Mouse (Mus musculus): ENCODE measurements around the gene Stk16. TPM values are rescaled to one million over a fixed set of nuclear protein-coding genes. Genes with fewer than 3 reads are reported as not detected.

Gene Stk16
- polyA plus RNA-seq, 1 experiment from 2014 or later: 83.1 TPM

DNA sequence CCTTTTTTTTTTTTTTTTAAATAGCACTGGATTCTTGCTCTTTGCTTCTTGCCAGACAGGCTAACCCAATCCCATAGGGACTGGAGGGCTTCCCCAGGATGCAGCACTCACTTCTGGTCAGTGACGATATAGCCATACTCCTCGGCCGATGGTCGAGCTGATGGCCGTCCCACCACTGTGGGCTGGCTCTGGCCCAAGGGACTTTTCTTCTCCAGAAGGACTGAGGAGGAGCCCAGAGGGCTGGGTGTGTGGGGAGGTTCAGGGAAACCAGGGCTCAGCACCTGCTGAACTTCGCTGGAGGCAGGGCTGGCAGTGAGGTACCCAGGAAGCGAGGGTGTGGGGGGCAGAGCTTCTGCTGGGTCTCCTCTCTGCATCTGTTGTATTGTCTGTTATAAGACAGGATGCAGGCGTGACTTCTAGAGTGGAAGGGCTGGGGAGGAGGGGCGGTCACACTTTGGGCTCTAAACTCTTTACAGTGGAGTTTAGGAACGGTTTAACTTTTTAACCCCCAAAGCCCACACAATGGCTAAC, 44.9 kb downstream of the Stk16 start:
- 60% methylated on average over 10 of the region's 10 CpGs for WGBS

DNA sequence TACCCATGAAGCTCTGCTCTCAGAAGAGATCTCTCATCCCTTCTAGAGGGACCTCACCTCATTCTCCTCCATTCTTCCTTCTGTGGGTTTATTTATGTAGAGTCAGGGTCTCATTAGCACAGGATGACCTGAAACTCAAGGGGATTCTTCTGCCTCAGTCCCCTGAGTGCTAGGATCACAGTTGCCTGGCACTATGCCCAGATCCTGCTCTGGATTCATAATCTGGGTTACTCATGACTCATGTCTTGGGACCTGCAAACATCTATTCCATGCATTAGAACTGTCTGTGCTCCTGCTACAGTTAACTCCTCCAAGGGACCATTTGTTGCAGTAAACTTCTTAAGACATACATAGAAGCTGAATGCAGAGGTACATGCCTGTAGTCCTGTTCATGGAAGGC, 50.6 kb downstream of the Stk16 start:
- Histone ChIP-seq H3K9ac (no peak overlapping the region), H3K27ac (ENCODE audit: poor library complexity, severe bottlenecking) (no peak overlapping the region), H3K36me3 (no peaks in the 10 kb centered on the region), H3K9me3 (replicated peaks) (no peaks in the 10 kb centered on the region), H3K4me1 (replicated peaks) (peaks cover 5% of the 10 kb centered on the region), H3K27me3 (replicated peaks) (peaks cover 59% of the 10 kb centered on the region), H3K4me2 (no peak overlapping the region), H3K4me3 (no peak overlapping the region)
- no peak for ATAC-seq (ENCODE audit: insufficient number of reproducible peaks, low FRiP score)

More for the DNA sequence above, 44.9 kb downstream of the Stk16 start:
- Histone ChIP-seq H3K27ac (ENCODE audit: poor library complexity, severe bottlenecking) (no peak overlapping the region), H3K9ac (no peak overlapping the region), H3K4me1 (replicated peaks) (peaks cover 7% of the 10 kb centered on the region; the same call in 1 of the 2 replicates), H3K27me3 (replicated peaks) (peaks cover 30% of the 10 kb centered on the region), H3K4me3 (no peak overlapping the region), H3K9me3 (replicated peaks) (no peaks in the 10 kb centered on the region), H3K36me3 (no peaks in the 10 kb centered on the region), H3K4me2 (no peak overlapping the region)
- no peak for ATAC-seq (ENCODE audit: insufficient number of reproducible peaks, low FRiP score)

DNA sequence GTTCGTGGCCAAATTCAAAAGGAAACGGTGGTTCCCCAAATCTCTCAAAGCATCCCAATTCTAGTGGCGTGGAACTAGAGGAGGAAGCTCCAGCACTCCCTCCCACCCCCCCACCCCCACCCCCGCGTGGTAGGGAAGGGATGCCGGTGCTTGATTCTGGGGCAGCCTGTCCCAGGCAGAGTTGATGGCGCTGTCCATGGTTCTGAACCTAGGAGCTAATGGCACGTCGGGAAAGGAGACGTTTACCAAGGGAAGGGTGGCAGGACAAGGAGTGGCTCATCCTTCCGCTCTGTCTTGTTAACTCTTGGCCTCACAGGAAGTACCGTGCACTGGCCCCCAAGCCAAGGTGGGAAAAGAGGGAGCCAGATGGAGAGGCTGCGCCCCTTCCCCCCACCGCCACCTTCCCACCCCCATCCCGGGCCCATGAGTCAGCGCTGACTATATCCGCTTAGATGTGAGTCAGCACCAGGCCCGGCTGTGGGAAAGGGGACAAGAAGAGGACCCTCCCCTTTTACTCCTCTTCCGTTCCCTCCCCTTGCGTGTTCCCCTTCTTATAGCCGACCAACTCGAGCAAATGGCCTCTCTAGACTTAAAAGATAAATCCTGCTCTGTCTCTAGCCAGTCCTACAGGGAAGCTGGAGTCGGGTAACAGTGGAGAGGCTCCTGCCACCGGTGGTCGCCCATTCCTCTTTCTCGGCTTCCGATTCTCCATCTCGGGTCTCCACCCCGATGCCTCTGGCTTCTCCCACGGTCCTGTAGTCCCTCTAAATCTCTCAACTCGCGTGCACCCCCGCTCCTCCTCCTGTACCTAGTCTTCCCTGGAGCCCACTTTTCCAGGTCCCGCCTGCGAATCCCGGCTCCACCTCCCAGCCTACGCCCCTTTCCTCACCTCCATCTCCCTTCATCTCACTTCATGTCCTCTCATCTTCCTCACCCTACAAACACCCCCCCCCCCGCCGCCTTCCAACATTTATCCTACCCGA, 52.6 kb downstream of the Stk16 start:
- 0 out of 2 replicates have a peak, but pooled peaks have one; percentile 33 for ATAC-seq (ENCODE audit: insufficient number of reproducible peaks, low FRiP score)
- no peaks in the 10 kb centered on the region for H3K36me3 ChIP-seq
- H3K4me3 ChIP-seq: peak overlapping the region; percentile 30
- 2% methylated on average over 40 of the region's 40 CpGs for WGBS
- H3K9ac ChIP-seq: no peak overlapping the region
- peaks cover 60% of the 10 kb centered on the region for H3K27me3 ChIP-seq (replicated peaks)
- H3K4me2 ChIP-seq: peak overlapping the region; percentile 37
- peaks cover 5% of the 10 kb centered on the region for H3K4me1 ChIP-seq (replicated peaks)
- H3K9me3 ChIP-seq (replicated peaks): no peaks in the 10 kb centered on the region
- H3K27ac ChIP-seq (ENCODE audit: poor library complexity, severe bottlenecking): no peak overlapping the region

DNA sequence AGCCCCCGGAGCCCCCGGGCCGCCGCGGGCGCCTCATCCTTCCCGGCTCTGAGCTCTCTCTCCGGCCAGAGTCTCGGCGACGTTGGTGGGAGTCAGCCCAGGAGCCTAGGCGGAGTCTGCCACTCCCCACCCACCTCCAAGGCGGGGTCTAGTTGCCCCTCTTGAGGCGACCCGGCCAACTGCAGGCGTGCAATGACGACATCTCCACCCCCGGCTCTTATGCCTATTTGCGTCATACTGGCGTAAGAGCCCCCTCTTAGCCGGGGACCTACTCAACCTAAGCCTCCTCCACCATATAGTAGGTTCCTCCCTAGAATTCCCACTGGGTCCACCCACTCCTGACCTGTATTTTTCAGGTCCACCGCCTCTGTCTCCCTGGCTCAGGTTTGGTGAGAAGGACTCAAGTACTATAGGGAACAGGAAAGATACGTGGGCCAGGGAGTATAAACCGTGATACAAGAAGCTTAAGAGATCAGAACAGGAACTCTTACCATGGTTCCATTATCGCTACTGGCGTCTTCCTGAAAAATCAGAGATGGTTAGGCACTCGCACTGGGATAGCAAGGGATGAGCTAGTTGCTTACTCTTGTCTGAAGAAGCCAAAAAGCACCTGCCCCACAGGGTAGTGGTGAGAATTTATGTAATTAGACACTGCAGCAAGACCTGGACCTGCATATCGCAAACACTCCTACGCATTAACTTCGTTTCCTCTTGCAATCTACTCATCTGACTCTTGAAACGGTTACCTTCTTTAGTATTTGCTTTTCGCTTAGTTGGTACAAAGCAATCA, 53.6 kb downstream of the Stk16 start, which contains the start of gene Ptprn:
TSS of gene Ptprn (minus strand) at position 412 of the 790 bp plus-strand sequence.
- H3K9ac ChIP-seq: no peak within 1 kb of the TSS

More for the DNA sequence above, 53.6 kb downstream of the Stk16 start, which contains the start of gene Ptprn:
- WGBS: 11% methylated on average over 32 of the region's 32 CpGs
- peak; percentile 51; the same call in 1 of the 2 replicates for ATAC-seq (ENCODE audit: insufficient number of reproducible peaks, low FRiP score)
- H3K4me2 ChIP-seq: peak within 1 kb of the TSS; percentile 37
- H3K4me1 ChIP-seq (replicated peaks): peaks cover 5% of the 10 kb centered on the region
- no peak within 1 kb of the TSS for H3K27ac ChIP-seq (ENCODE audit: poor library complexity, severe bottlenecking)
- H3K27me3 ChIP-seq (replicated peaks): peaks cover 66% of the 10 kb centered on the region
- no peaks in the 10 kb centered on the region for H3K9me3 ChIP-seq (replicated peaks)
- peak within 1 kb of the TSS; percentile 30 for H3K4me3 ChIP-seq
- no peaks in the 10 kb centered on the region for H3K36me3 ChIP-seq

Small RNA genes lying within 50 kb of the gene (microRNA-seq; reads per million reads assigned to microRNA genes)
- gene Gm27943: not detected

Other genes starting within 250 kb of the Stk16 start
- 6.0 and 6.9 TPM in 2 replicates for gene Nhej1, start 85.6 kb upstream of the Stk16 start, polyA plus RNA-seq (2016; fragmentation: Nextera tagmentation; extraction: Ambion mirVana)
- gene Slc23a3, start 76.9 kb upstream of the Stk16 start, polyA plus RNA-seq (2016; fragmentation: Nextera tagmentation; extraction: Ambion mirVana): 0.21 and 0.22 TPM in 2 replicates
- 39.9 and 41.1 TPM in 2 replicates for gene Cnppd1, start 68.1 kb upstream of the Stk16 start, polyA plus RNA-seq (2016; fragmentation: Nextera tagmentation; extraction: Ambion mirVana)
- 36.3 and 40.5 TPM in 2 replicates for gene Retreg2, start 68.1 kb upstream of the Stk16 start, polyA plus RNA-seq (2016; fragmentation: Nextera tagmentation; extraction: Ambion mirVana)
- gene Zfand2b, start 42.2 kb upstream of the Stk16 start, polyA plus RNA-seq (2016; fragmentation: Nextera tagmentation; extraction: Ambion mirVana): 26.1 and 26.7 TPM in 2 replicates
- gene Abcb6, start 30.4 kb upstream of the Stk16 start, polyA plus RNA-seq (2016; fragmentation: Nextera tagmentation; extraction: Ambion mirVana): 16.6 TPM in 2 replicates
- 26.7 and 29.3 TPM in 2 replicates for gene Ankzf1, start 18.7 kb upstream of the Stk16 start, polyA plus RNA-seq (2016; fragmentation: Nextera tagmentation; extraction: Ambion mirVana)
- 33.6 and 35.4 TPM in 2 replicates for gene Atg9a, start 18.6 kb upstream of the Stk16 start, polyA plus RNA-seq (2016; fragmentation: Nextera tagmentation; extraction: Ambion mirVana)
- gene Glb1l, start within 50 bp of the Stk16 start, polyA plus RNA-seq (2016; fragmentation: Nextera tagmentation; extraction: Ambion mirVana): 9.6 and 11.1 TPM in 2 replicates
- 34.1 and 38.0 TPM in 2 replicates for gene Tuba4a, start 9.0 kb downstream of the Stk16 start, polyA plus RNA-seq (2016; fragmentation: Nextera tagmentation; extraction: Ambion mirVana)
- not detected in 2 replicates for gene A630095N17Rik, start 21.3 kb downstream of the Stk16 start, polyA plus RNA-seq (2016; fragmentation: Nextera tagmentation; extraction: Ambion mirVana)
- gene Dnajb2, start 25.6 kb downstream of the Stk16 start, polyA plus RNA-seq (2016; fragmentation: Nextera tagmentation; extraction: Ambion mirVana): 34.5 and 37.5 TPM in 2 replicates
- 0.69 and 0.96 TPM in 2 replicates for gene Ptprn, start 53.7 kb downstream of the Stk16 start, polyA plus RNA-seq (2016; fragmentation: Nextera tagmentation; extraction: Ambion mirVana)
- gene Resp18, start 67.6 kb downstream of the Stk16 start, polyA plus RNA-seq (2016; fragmentation: Nextera tagmentation; extraction: Ambion mirVana): not detected in 2 replicates
- 113 TPM in 2 replicates for gene Dnpep, start 107.2 kb downstream of the Stk16 start, polyA plus RNA-seq (2016; fragmentation: Nextera tagmentation; extraction: Ambion mirVana)
- gene Des, start 149.5 kb downstream of the Stk16 start, polyA plus RNA-seq (2016; fragmentation: Nextera tagmentation; extraction: Ambion mirVana): 500 and 521 TPM in 2 replicates
- 61.5 and 67.4 TPM in 2 replicates for gene Speg, start 164.5 kb downstream of the Stk16 start, polyA plus RNA-seq (2016; fragmentation: Nextera tagmentation; extraction: Ambion mirVana)
- gene Gmppa, start 225.1 kb downstream of the Stk16 start, polyA plus RNA-seq (2016; fragmentation: Nextera tagmentation; extraction: Ambion mirVana): 67.7 and 69.1 TPM in 2 replicates
- gene Asic4, start 239.6 kb downstream of the Stk16 start, polyA plus RNA-seq (2016; fragmentation: Nextera tagmentation; extraction: Ambion mirVana): 0.24 and 0.33 TPM in 2 replicates